Mouse (Mus musculus) cerebellum, adult (tissue): ENCODE measurements around the gene Plekhh2.

Experiments used
- ATAC-seq: cut with Nextera tagmentation; 2 replicates; pipeline ENCODE4 v1.9.2; 2017; ENCODE audit warnings: mild to moderate bottlenecking, moderate library complexity, mixed read lengths; ENCODE audit not compliant: insufficient number of reproducible peaks, low FRiP score, low TSS enrichment

The Plekhh2 gene

GRCm38 (mm10) chr17:84631836-84632235 lies 120.1 kb downstream of the Plekhh2 start:
- no peak for ATAC-seq

- ATAC-seq = no peak
Measured at GRCm38 (mm10) chr17:84633443-84633842, 121.7 kb downstream of the Plekhh2 start.

GRCm38 (mm10) chr17:84636328-84636727 lies 124.6 kb downstream of the Plekhh2 start:
- ATAC-seq = no peak

- no peak for ATAC-seq
Measured at GRCm38 (mm10) chr17:84637971-84638370, 126.3 kb downstream of the Plekhh2 start.

- ATAC-seq = no peak
Measured at GRCm38 (mm10) chr17:84639796-84640378, 128.2 kb downstream of the Plekhh2 start.

- no peak for ATAC-seq
Measured at GRCm38 (mm10) chr17:84641893-84642292, 130.2 kb downstream of the Plekhh2 start.

GRCm38 (mm10) chr17:84642324-84642723 lies 130.6 kb downstream of the Plekhh2 start:
- no peak for ATAC-seq

GRCm38 (mm10) chr17:84644292-84645050 lies 132.8 kb downstream of the Plekhh2 start:
- ATAC-seq = no peak

- no peak for ATAC-seq
Measured at GRCm38 (mm10) chr17:84645119-84645518, 133.4 kb downstream of the Plekhh2 start.

GRCm38 (mm10) chr17:84645894-84646293 lies 134.2 kb downstream of the Plekhh2 start:
- no peak for ATAC-seq

GRCm38 (mm10) chr17:84646477-84646876 lies 134.8 kb downstream of the Plekhh2 start:
- no peak for ATAC-seq

- ATAC-seq = no peak
Measured at GRCm38 (mm10) chr17:84647630-84648029, 135.9 kb downstream of the Plekhh2 start.

GRCm38 (mm10) chr17:84650302-84651017 lies 138.8 kb downstream of the Plekhh2 start:
- no peak for ATAC-seq

- no peak for ATAC-seq
Measured at GRCm38 (mm10) chr17:84653544-84653943, 141.8 kb downstream of the Plekhh2 start.

- no peak for ATAC-seq
Measured at GRCm38 (mm10) chr17:84656205-84656604, 144.5 kb downstream of the Plekhh2 start.

- ATAC-seq = no peak
Measured at GRCm38 (mm10) chr17:84656653-84657421, 145.1 kb downstream of the Plekhh2 start.

- ATAC-seq = no peak
Measured at GRCm38 (mm10) chr17:84657422-84657732, 145.7 kb downstream of the Plekhh2 start.

- ATAC-seq = no peak
Measured at GRCm38 (mm10) chr17:84657782-84658181, 146.1 kb downstream of the Plekhh2 start.

- ATAC-seq = no peak
Measured at GRCm38 (mm10) chr17:84658195-84658594, 146.5 kb downstream of the Plekhh2 start.

GRCm38 (mm10) chr17:84658951-84659350 lies 147.3 kb downstream of the Plekhh2 start:
- no peak for ATAC-seq

- no peak for ATAC-seq
Measured at GRCm38 (mm10) chr17:84665053-84665452, 153.4 kb downstream of the Plekhh2 start.
